16 mouse cellular contexts compared by ENCODE assay signal in genomic region chr1:187731171-187731570, GRCm38 (mm10).
"Had no signal": no experiment of that assay in that cellular context is flagged by ENCODE, and none has a peak within 500 bp of the region (broad histone marks: within the 10 kb centered on the region; RNA-seq: fewer than 3 reads in every experiment).

No protein-coding gene starts in this region.

- H3K4me1 ChIP-seq: lung, embryonic 15.5 days; megakaryocyte, embryonic 14.5 days; midbrain, embryonic 13.5 days; midbrain, embryonic 15.5 days; neural tube, embryonic 12.5 days had no signal

- H3K9ac ChIP-seq: liver, postnatal 0 days; lung, embryonic 15.5 days; midbrain, embryonic 13.5 days; midbrain, embryonic 15.5 days; neural tube, embryonic 12.5 days had no signal

- H3K27me3 ChIP-seq: lung, embryonic 15.5 days; megakaryocyte, embryonic 14.5 days; midbrain, embryonic 13.5 days; midbrain, embryonic 15.5 days; neural tube, embryonic 12.5 days had no signal

- DNase-seq: liver, postnatal 0 days; lung, adult 2 months; lung, postnatal 14 days; lung, postnatal 36 days; right cerebral cortex, postnatal 25 days; right cerebral cortex, postnatal 4 days; spleen, adult 18-20 months; thymus, adult 18-20 months; thymus, postnatal 14 days; thymus, postnatal 36 days had no signal

- H3K4me3 ChIP-seq: lung, embryonic 15.5 days; megakaryocyte, embryonic 14.5 days; midbrain, embryonic 13.5 days; midbrain, embryonic 15.5 days; neural tube, embryonic 12.5 days had no signal

- H3K36me3 ChIP-seq: lung, embryonic 15.5 days; midbrain, embryonic 13.5 days; midbrain, embryonic 15.5 days; neural tube, embryonic 12.5 days had no signal

- H3K27ac ChIP-seq: lung, embryonic 15.5 days; macrophage; midbrain, embryonic 13.5 days; midbrain, embryonic 15.5 days; neural tube, embryonic 12.5 days had no signal
